Mouse (Mus musculus): ENCODE data around the gene AL732309.1.

DNA sequence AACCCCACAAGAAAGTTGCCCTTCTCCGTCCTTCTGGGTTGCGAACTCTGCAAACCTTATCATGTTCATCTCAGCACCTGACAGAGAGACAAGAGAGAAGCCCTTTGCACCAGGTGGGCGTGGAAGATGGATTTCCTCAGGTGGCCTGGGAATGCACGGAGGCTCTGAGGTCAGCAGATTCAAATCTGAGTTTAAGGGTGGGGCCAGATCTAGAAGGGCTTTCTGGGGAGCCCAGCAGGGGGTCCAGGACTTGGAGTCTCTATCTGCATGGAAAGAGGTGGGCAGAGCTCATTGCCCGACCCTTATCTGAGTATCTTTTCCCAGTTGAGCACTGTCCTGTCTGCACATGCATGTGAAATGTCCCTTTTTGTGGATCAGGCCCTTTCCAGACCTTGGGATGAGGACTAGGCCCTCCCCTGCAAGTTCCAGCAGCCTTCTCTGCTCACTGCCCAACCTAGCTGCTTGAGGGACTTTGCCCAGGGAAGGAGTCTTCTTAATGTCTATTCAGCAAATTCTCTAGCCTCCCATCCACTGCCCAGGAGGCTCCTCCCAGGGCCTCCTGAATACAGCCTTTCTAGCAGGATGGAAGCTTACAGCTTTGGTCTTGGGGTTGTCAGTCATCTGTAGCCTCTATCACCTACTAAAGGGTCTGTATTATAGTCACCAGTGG, 12.0 kb downstream of the AL732309.1 start:
- TF ChIP-seq CTCF (IDR thresholded peaks at IDR 0.05; ENCODE audit: extremely low read depth, insufficient read depth, low read length) (no peak), POLR2A (IDR thresholded peaks at IDR 0.05; ENCODE audit: extremely low read depth, insufficient read depth, low read length) (no peak)

All from cortical plate, adult 2 months (tissue).